Mouse (Mus musculus) kidney, postnatal 10 days (tissue): ENCODE data around the gene Gm7792.
"Not testable (repeated sequence)": the region's sequence is repeated elsewhere in the genome, so short reads cannot be mapped to it uniquely, and the experiment has no call there.

Experiments used
- DNase-seq: peaks from one replicate; pipeline ENCODE4 v3.0.0; 2021; ENCODE audit warnings: mixed read lengths

Gm7792 gene

GRCm38 (mm10) chr5:93843476-93843875 is at the start of gene Gm7792:
Gene Gm7792, plus strand, starts transcription at chr5:93843776.
- DNase-seq, result not testable (repeated sequence)
